Mouse (Mus musculus) CH12.LX (cell line): ENCODE results near the gene Gns.

Experiments used
- CHD2 ChIP-seq: IDR thresholded peaks from 2 replicates; pipeline ENCODE4 v1.6.1; 2011; ENCODE audit warnings: low read length, improper control_type of control experiment
- CTCF ChIP-seq, 2 experiments: IDR thresholded peaks in 1 of 2; conservative IDR thresholded peaks in 1 of 2; 2 replicates each; pipeline ENCODE4 v1.5.1; 2011 to 2012; ENCODE audit warnings: low read depth in 2 of 2, low read length in 2 of 2, improper control_type of control experiment in 1 of 2, inconsistent platforms in 1 of 2, mild to moderate bottlenecking in 1 of 2, moderate library complexity in 1 of 2
- EP300 ChIP-seq: IDR thresholded peaks from 2 replicates; pipeline ENCODE4 v1.6.1; 2011; ENCODE audit warnings: low read length, improper control_type of control experiment
- GABPA ChIP-seq: IDR thresholded peaks from 2 replicates; pipeline ENCODE4 v1.6.1; 2012; ENCODE audit warnings: low read depth, low read length, improper control_type of control experiment, inconsistent platforms; ENCODE audit not compliant: insufficient replicate concordance
- HCFC1 ChIP-seq: IDR thresholded peaks from 2 replicates; pipeline ENCODE4 v1.6.1; 2012; ENCODE audit warnings: low read depth, mild to moderate bottlenecking, inconsistent platforms, low read length, improper control_type of control experiment
- JUN ChIP-seq: IDR thresholded peaks from 2 replicates; pipeline ENCODE4 v1.6.1; 2011; ENCODE audit warnings: low read depth, mild to moderate bottlenecking, low read length, improper control_type of control experiment, moderate library complexity; ENCODE audit not compliant: insufficient read depth
- MAFK ChIP-seq: IDR thresholded peaks from 2 replicates; pipeline ENCODE4 v1.6.1; 2011; ENCODE audit warnings: low read length, improper control_type of control experiment; ENCODE audit not compliant: insufficient replicate concordance
- MAX ChIP-seq: IDR thresholded peaks from 2 replicates; pipeline ENCODE4 v1.6.1; 2011; ENCODE audit warnings: low read length, improper control_type of control experiment
- MEF2A ChIP-seq: IDR thresholded peaks from 2 replicates; pipeline ENCODE4 v1.6.1; 2014; ENCODE audit warnings: low read depth, mild to moderate bottlenecking, inconsistent platforms, low read length, improper control_type of control experiment, borderline replicate concordance
- RCOR1 ChIP-seq: conservative IDR thresholded peaks from 2 replicates; pipeline ENCODE4 v1.6.1; 2012; ENCODE audit warnings: low read depth, mild to moderate bottlenecking, inconsistent platforms, low read length, improper control_type of control experiment
- SMC3 ChIP-seq: IDR thresholded peaks from 2 replicates; pipeline ENCODE4 v1.6.1; 2011; ENCODE audit warnings: low read depth, low read length, improper control_type of control experiment
- UBTF ChIP-seq: IDR thresholded peaks from 2 replicates; pipeline ENCODE4 v1.6.1; 2012; ENCODE audit warnings: low read depth, mild to moderate bottlenecking, inconsistent platforms, low read length, improper control_type of control experiment, moderate library complexity
- USF1 ChIP-seq: IDR thresholded peaks from 2 replicates; pipeline ENCODE4 v1.6.1; 2014; ENCODE audit warnings: low read depth, mild to moderate bottlenecking, inconsistent platforms, low read length, improper control_type of control experiment
- ZC3H11A ChIP-seq: IDR thresholded peaks from 2 replicates; pipeline ENCODE4 v1.6.1; 2012; ENCODE audit warnings: low read depth, mild to moderate bottlenecking, inconsistent platforms, low read length, improper control_type of control experiment

DNA sequence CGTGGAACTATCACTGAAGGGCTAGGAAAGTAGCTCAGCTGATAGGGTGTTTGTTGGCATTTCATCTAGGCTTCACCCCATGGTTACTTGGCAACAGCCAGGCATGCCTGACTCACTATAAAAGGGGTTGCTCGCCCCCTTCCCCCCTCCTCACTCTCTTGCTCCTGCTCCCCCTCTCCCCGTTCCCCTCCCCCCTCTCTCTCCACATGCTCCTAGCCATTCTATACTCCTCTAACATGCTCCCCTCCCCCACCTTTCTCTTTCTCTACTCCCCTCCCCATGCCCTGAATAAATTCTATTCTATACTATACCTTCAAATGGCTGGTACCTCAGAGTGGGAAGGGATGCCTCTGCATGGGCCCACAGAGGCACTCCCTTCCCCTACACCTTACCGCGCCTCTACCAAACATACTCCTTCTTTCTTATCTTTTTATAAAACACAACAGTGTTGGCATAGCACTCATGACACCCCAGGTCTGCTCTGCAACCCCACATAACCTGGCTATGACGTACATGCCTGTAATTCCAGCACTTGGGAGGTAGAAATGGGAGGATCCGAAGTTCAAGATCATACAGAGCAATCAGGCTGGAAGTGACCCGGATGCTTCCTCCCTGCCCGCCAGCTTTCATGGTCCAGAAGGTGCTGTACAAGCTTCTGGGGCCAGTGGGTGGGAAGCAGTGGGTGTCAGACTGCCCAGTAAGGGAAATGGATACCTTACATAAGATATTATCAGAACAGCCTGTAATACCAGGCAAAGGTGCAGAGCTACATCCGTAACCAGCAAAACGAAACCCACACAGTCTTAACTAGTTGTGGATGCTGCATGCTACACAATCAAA lies 23.9 kb upstream of the Gns start:
- TF ChIP-seq CTCF (conservative IDR thresholded peaks at IDR 0.05 in 1 of 2, IDR thresholded peaks at IDR 0.05 in 1 of 2; ENCODE audit: low read depth in 2 of 2, low read length in 2 of 2) (no peak), GABPA (no peak), USF1 (no peak), SMC3 (no peak), JUN (no peak), RCOR1 (no peak), CHD2 (no peak), UBTF (no peak), MAFK (no peak), MAX (no peak), EP300 (no peak), HCFC1 (no peak), ZC3H11A (no peak), MEF2A (no peak)
